In the genomic region with DNA sequence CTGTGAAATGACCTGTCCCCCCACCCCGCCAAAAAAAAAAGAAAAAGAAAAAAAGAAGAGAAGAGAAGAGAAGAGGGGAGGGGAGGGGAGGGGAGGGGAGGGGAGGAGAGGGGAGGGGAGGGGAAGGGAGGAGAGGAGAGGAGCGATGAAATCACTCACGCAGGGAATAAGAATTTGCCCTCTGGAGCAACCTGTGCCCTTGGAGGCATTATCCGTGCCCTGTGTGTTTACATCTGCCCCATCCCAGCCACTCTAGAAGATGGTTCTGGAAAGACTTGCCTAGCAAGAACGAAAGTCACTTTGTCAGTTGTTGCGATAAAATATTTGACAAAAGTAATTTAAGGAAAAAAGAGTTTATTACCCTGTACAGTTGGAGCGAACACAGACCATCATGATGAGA, we compare ENCODE assay signal across 8 mouse cellular contexts. TPM values are rescaled to one million over a fixed set of nuclear protein-coding genes. Genes with fewer than 3 reads are reported as not detected.
DNase-seq lines count a peak whose midpoint lies in the region; ATAC-seq and TF ChIP-seq lines count a peak whose summit lies in the region.

No protein-coding gene starts in this region.

- TF ChIP-seq CTCF in midbrain, postnatal 0 days (IDR thresholded peaks at IDR 0.05) = no peak

- H3K9ac ChIP-seq in kidney, embryonic 16.5 days (replicated peaks; ENCODE audit: low read length) = no peak overlapping the region
- no peak overlapping the region for H3K9ac ChIP-seq in hindbrain, embryonic 15.5 days
- no peak overlapping the region for H3K9ac ChIP-seq in midbrain, postnatal 0 days (replicated peaks; ENCODE audit: low read length, poor library complexity, severe bottlenecking)

- no peaks in the 10 kb centered on the region for H3K27me3 ChIP-seq in kidney, embryonic 16.5 days (ENCODE audit: insufficient read depth, low read length)
- H3K27me3 ChIP-seq in hindbrain, embryonic 15.5 days = 0 out of 2 replicates have a peak, but pooled peaks cover 3% of the 10 kb centered on the region
- no peaks in the 10 kb centered on the region for H3K27me3 ChIP-seq in midbrain, postnatal 0 days (ENCODE audit: insufficient read depth, low read length)

- peak overlapping the region; percentile 72 for H3K4me2 ChIP-seq in kidney, embryonic 16.5 days (replicated peaks; ENCODE audit: low read depth, low read length)
- peak overlapping the region; percentile 73 for H3K4me2 ChIP-seq in hindbrain, embryonic 15.5 days
- peak overlapping the region; percentile 68 for H3K4me2 ChIP-seq in midbrain, postnatal 0 days (ENCODE audit: low read depth, low read length, poor library complexity, severe bottlenecking)

- 31% methylated on average over 7 of the region's 7 CpGs for WGBS in kidney, embryonic 16.5 days
- whole genome bisulfite sequencing in hindbrain, embryonic 15.5 days = 33% methylated on average over 6 of the region's 7 CpGs
- WGBS in midbrain, postnatal 0 days = 34% methylated on average over 6 of the region's 7 CpGs

- no peak for ATAC-seq in kidney, embryonic 16.5 days (ENCODE audit: low FRiP score, low TSS enrichment)
- no peak for ATAC-seq in hindbrain, embryonic 15.5 days (ENCODE audit: low FRiP score, low read depth)
- ATAC-seq in midbrain, postnatal 0 days (ENCODE audit: low FRiP score) = no peak
- no peak for ATAC-seq in granulocyte monocyte progenitor cell, adult 5-6 weeks (replicated peaks; ENCODE audit: poor library complexity, severe bottlenecking)

- H3K9me3 ChIP-seq in kidney, embryonic 16.5 days (ENCODE audit: low read length) = no peaks in the 10 kb centered on the region
- no peaks in the 10 kb centered on the region for H3K9me3 ChIP-seq in hindbrain, embryonic 15.5 days
- H3K9me3 ChIP-seq in midbrain, postnatal 0 days (ENCODE audit: low read length) = no peaks in the 10 kb centered on the region

- no peak for DNase-seq in kidney, adult 11 months
- peak; percentile 19 for DNase-seq in embryo, embryonic 10.5 days (ENCODE audit: low spot score)
- DNase-seq in midbrain, postnatal 0 days (ENCODE audit: low spot score) = no peak
- no peak for DNase-seq in right cerebral cortex, postnatal 10 days (ENCODE audit: low spot score in 2 of 2)
- DNase-seq in ovary, postnatal 10 days (ENCODE audit: low spot score) = no peak

- no peaks in the 10 kb centered on the region for H3K36me3 ChIP-seq in kidney, embryonic 16.5 days (ENCODE audit: insufficient read depth, low read length)
- no peaks in the 10 kb centered on the region for H3K36me3 ChIP-seq in hindbrain, embryonic 15.5 days
- no peaks in the 10 kb centered on the region for H3K36me3 ChIP-seq in midbrain, postnatal 0 days (ENCODE audit: insufficient read depth, low read length)

- peaks cover 4% of the 10 kb centered on the region; the same call in 1 of the 2 replicates for H3K4me1 ChIP-seq in kidney, embryonic 16.5 days (ENCODE audit: insufficient read depth, low read length)
- H3K4me1 ChIP-seq in hindbrain, embryonic 15.5 days (replicated peaks) = peaks cover 9% of the 10 kb centered on the region
- no peaks in the 10 kb centered on the region for H3K4me1 ChIP-seq in midbrain, postnatal 0 days (ENCODE audit: insufficient read depth, low read length)

- H3K4me3 ChIP-seq in kidney, embryonic 16.5 days (ENCODE audit: low read length) = peak overlapping the region; percentile 94
- H3K4me3 ChIP-seq in hindbrain, embryonic 15.5 days = peak overlapping the region; percentile 86
- peak overlapping the region; percentile 97 for H3K4me3 ChIP-seq in midbrain, postnatal 0 days (ENCODE audit: low read depth, low read length)

- H3K27ac ChIP-seq in kidney, embryonic 16.5 days (ENCODE audit: low read length) = peak overlapping the region; percentile 93; the same call in 1 of the 2 replicates
- H3K27ac ChIP-seq in hindbrain, embryonic 15.5 days (replicated peaks) = no peak overlapping the region
- no peak overlapping the region for H3K27ac ChIP-seq in midbrain, postnatal 0 days (ENCODE audit: low read depth, low read length)

RNA-seq across cellular contexts. Expression of a gene that starts 0.4 kb away (rescaled TPM):
- polyA plus RNA-seq in kidney, embryonic 16.5 days (2015; fragmentation: Nextera tagmentation; extraction: Ambion mirVana) = 104 TPM in 2 replicates
- 81.0 and 84.0 TPM in 2 replicates for polyA plus RNA-seq in hindbrain, embryonic 15.5 days (2015; fragmentation: Nextera tagmentation; extraction: Ambion mirVana)
- 76.1 and 87.5 TPM in 2 replicates for total RNA-seq in midbrain, postnatal 0 days (2014; rRNA removed)
- polyA plus RNA-seq in midbrain, postnatal 0 days (2015; fragmentation: Nextera tagmentation; extraction: Ambion mirVana) = 82.7 and 91.9 TPM in 2 replicates
- total RNA-seq in granulocyte monocyte progenitor cell, adult 5-6 weeks (2014; fragmentation: Nextera tagmentation) = 46.7 and 47.4 TPM in 2 replicates
- total RNA-seq in granulocyte monocyte progenitor cell, adult 5-6 weeks (2017) = 52.4 and 57.7 TPM in 2 replicates
